Mouse (Mus musculus) intestine, postnatal 0 days (tissue): Measurements from ENCODE around the gene Ndufb2. TPM values are rescaled to one million over a fixed set of nuclear protein-coding genes. Genes with fewer than 3 reads are reported as not detected.
A peak's percentile ranks its signal among the peaks of the same experiment; 100 is the strongest.

Source experiments
- ATAC-seq: fragments of 200-750 bp; cut with Nextera tagmentation; 2 replicates; pipeline ENCODE4 v1.8.0; 2017; ENCODE audit warnings: mild to moderate bottlenecking, moderate TSS enrichment, moderate library complexity
- H3K27ac ChIP-seq: fragments of 300-500 bp; sonication (generic); 2 replicates; pipeline ENCODE4 v1.5.1; 2014; ENCODE audit warnings: mild to moderate bottlenecking, low read depth, low read length, moderate library complexity
- H3K27me3 ChIP-seq: fragments of 300-500 bp; sonication (generic); replicated peaks from 2 replicates; pipeline ENCODE4 v1.6.1; 2014; ENCODE audit warnings: low read length, mixed read lengths; ENCODE audit not compliant: control insufficient read depth, insufficient read depth
- H3K36me3 ChIP-seq: fragments of 300-500 bp; sonication (generic); 2 replicates; pipeline ENCODE4 v1.6.1; 2014; ENCODE audit warnings: mild to moderate bottlenecking, moderate library complexity; ENCODE audit not compliant: control insufficient read depth, insufficient read depth
- H3K4me1 ChIP-seq: fragments of 300-500 bp; sonication (generic); replicated peaks from 2 replicates; pipeline ENCODE4 v1.6.1; 2014; ENCODE audit warnings: antibody characterized with exemption, low read length, mixed read lengths; ENCODE audit not compliant: control insufficient read depth, insufficient read depth
- H3K4me2 ChIP-seq: fragments of 300-500 bp; sonication (generic); replicated peaks from 2 replicates; pipeline ENCODE4 v1.6.1; 2014; ENCODE audit warnings: low read depth, mild to moderate bottlenecking, moderate library complexity
- H3K4me3 ChIP-seq: fragments of 300-500 bp; sonication (generic); 2 replicates; pipeline ENCODE4 v1.5.1; 2014; ENCODE audit warnings: low read depth, low read length
- H3K9ac ChIP-seq: fragments of 300-500 bp; sonication (generic); 2 replicates; pipeline ENCODE4 v1.6.1; 2014; ENCODE audit warnings: mild to moderate bottlenecking, low read depth, low read length
- H3K9me3 ChIP-seq: fragments of 300-500 bp; sonication (generic); 2 replicates; pipeline ENCODE4 v1.6.1; 2016; ENCODE audit warnings: mixed run types; ENCODE audit not compliant: control insufficient read depth
- CTCF ChIP-seq: sonication (generic); IDR thresholded peaks from 2 replicates; pipeline ENCODE4 v1.5.1; 2016; ENCODE audit warnings: low read depth, mild to moderate bottlenecking, control low read depth, antibody characterized with exemption, moderate library complexity
- WGBS: fragments of 180-500 bp; shearing (Covaris S2); extraction: QIAGEN DNeasy Blood & Tissue Kit; methylation state at CpG from one replicate; pipeline ENCODE4 v1.1.7; 2014; 5-methylcytosine and 5-hydroxymethylcytosine counted together
- polyA plus RNA-seq: library from polyadenylated mRNA; unstranded; fragments of >200 nt; fragmentation: Nextera tagmentation; extraction: Ambion mirVana; gene quantifications from 2 replicates; pipeline ENCODE4 v1.2.1, GENCODE M21; 2015

Gene Ndufb2
- 483 and 498 TPM in 2 replicates for polyA plus RNA-seq

GRCm38 (mm10) chr6:39592401-39593214 lies at the start of gene Ndufb2:
Gene Ndufb2 (plus strand): TSS chr6:39592574.
- Histone ChIP-seq H3K9me3 (no peaks in the 10 kb centered on the region), H3K27me3 (no peaks in the 10 kb centered on the region), H3K4me2 (peak within 1 kb of the TSS; percentile 74), H3K27ac (peak within 1 kb of the TSS; percentile 62), H3K36me3 (peaks cover 13% of the 10 kb centered on the region; the same call in 1 of the 2 replicates), H3K4me3 (peak within 1 kb of the TSS; percentile 74), H3K4me1 (no peaks in the 10 kb centered on the region), H3K9ac (peak within 1 kb of the TSS; percentile 67)
- no peak for TF ChIP-seq CTCF
- ATAC-seq, result peak; percentile 98
- under 1% methylated on average over 56 of the region's 56 CpGs for WGBS

- Histone ChIP-seq H3K27ac (peak overlapping the region; percentile 16; the same call in 1 of the 2 replicates), H3K9me3 (no peaks in the 10 kb centered on the region), H3K9ac (no peak overlapping the region), H3K27me3 (no peaks in the 10 kb centered on the region), H3K4me1 (no peaks in the 10 kb centered on the region; the same call in 1 of the 2 replicates), H3K4me2 (peak overlapping the region; percentile 32), H3K36me3 (no peaks in the 10 kb centered on the region), H3K4me3 (no peak overlapping the region)
- peak; percentile 70 for ATAC-seq
- no peak for TF ChIP-seq CTCF
- 25% methylated on average over 15 of the region's 15 CpGs for WGBS
Observed at GRCm38 (mm10) chr6:39542631-39543597, 49.5 kb upstream of the Ndufb2 start.

GRCm38 (mm10) chr6:39543769-39544420 lies 48.5 kb upstream of the Ndufb2 start:
- Histone ChIP-seq H3K4me3 (no peak overlapping the region), H3K27ac (no peak overlapping the region), H3K27me3 (no peaks in the 10 kb centered on the region), H3K9me3 (no peaks in the 10 kb centered on the region), H3K9ac (no peak overlapping the region), H3K4me1 (no peaks in the 10 kb centered on the region; the same call in 1 of the 2 replicates), H3K4me2 (no peak overlapping the region), H3K36me3 (no peaks in the 10 kb centered on the region)
- ATAC-seq, result no peak
- no peak for TF ChIP-seq CTCF
- 62% methylated on average over 15 of the region's 15 CpGs for WGBS

DNA sequence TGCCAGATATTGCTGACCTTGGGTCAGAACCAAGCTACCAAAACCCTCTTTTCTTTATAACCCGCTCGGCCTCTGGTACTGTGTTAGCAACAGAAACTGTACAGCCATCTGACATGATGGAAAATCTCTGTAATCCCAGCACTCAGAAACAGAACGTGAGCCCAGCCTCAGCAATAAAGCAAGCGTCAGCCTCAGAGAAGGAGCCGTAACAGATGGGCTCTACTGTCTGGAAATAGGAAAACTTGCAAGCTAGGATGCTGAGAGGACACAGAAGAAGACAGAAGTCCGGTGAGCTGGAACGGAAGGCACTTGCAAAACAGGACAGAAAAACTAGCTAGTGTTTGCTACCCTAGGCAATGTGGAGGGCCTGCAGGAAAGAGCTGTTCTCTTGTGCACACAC lies 46.9 kb upstream of the Ndufb2 start:
- H3K9me3 ChIP-seq, result no peaks in the 10 kb centered on the region
- ATAC-seq, result no peak
- no peak overlapping the region for H3K27ac ChIP-seq
- H3K9ac ChIP-seq, result no peak overlapping the region
- no peak overlapping the region for H3K4me2 ChIP-seq
- no peak for TF ChIP-seq CTCF
- no peak overlapping the region for H3K4me3 ChIP-seq
- no peaks in the 10 kb centered on the region for H3K36me3 ChIP-seq
- H3K4me1 ChIP-seq, result no peaks in the 10 kb centered on the region
- WGBS, result 83% methylated on average over 7 of the region's 7 CpGs
- no peaks in the 10 kb centered on the region for H3K27me3 ChIP-seq

GRCm38 (mm10) chr6:39548030-39548429 lies 44.3 kb upstream of the Ndufb2 start:
- no peak overlapping the region for H3K4me3 ChIP-seq
- no peak for ATAC-seq
- WGBS, result 77% methylated on average over 5 of the region's 5 CpGs
- no peak overlapping the region for H3K4me2 ChIP-seq
- H3K4me1 ChIP-seq, result no peaks in the 10 kb centered on the region
- H3K27me3 ChIP-seq, result no peaks in the 10 kb centered on the region
- H3K9me3 ChIP-seq, result no peaks in the 10 kb centered on the region
- no peak overlapping the region for H3K9ac ChIP-seq
- no peak for TF ChIP-seq CTCF
- H3K36me3 ChIP-seq, result no peaks in the 10 kb centered on the region
- no peak overlapping the region for H3K27ac ChIP-seq
